Mouse (Mus musculus) urinary bladder, adult 18-20 months (tissue): ENCODE results near the gene Adamtsl3.

Experiments used
- DNase-seq, 2 experiments: peaks; one replicate each; pipeline ENCODE4 v3.0.0; 2022; ENCODE audit warnings: low spot score in 2 of 2, mixed read lengths in 2 of 2

Gene Adamtsl3

DNA sequence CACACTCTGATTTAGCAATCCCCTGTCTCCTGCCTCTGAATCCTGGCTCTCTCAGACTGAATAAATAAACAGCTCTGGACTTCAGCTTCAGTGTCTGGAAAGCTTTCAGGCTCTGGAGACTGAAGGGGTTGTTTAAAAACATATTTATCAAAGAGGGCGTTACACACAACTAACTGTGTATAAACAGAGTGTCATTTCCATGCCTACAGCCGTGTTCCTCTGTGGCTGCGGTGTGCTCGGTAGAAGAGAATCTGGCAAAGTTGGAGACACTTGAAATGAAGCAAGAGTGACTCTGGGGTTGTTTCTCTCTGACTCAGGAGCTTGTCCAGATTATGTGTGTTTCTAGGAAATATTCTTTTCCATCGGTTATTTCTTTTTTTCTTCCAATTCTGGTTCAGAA lies 167.0 kb downstream of the Adamtsl3 start:
- DNase-seq, result peak in 1 of 2 experiments; percentile 13

- DNase-seq, result peak; percentile 9 to 18
These were observed 168.6 kb downstream of the Adamtsl3 start for GRCm38 (mm10) chr7:82504101-82504500.

GRCm38 (mm10) chr7:82530583-82530982 lies 195.1 kb downstream of the Adamtsl3 start:
- DNase-seq, result no peak

GRCm38 (mm10) chr7:82531376-82531775 lies 195.9 kb downstream of the Adamtsl3 start:
- no peak for DNase-seq

DNA sequence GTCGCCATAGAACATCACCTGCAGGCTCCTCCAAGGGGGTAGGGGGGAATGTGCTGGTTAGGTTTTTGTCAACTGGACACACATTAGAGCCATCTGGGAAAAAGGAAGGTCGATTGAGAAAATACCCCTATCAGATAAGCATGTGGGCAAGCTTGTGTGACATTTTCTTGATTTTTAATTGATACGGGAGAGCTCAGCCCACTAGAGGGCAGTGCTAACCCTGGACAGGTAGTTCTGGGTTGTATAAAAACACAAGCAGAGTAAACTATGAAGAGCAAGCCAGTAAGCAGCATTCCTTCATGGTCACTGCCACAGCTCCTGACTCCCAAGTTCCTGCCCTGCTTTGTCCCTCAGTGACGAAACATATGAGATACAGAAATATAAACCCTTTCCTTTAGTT lies 197.7 kb downstream of the Adamtsl3 start:
- DNase-seq, result no peak

DNA sequence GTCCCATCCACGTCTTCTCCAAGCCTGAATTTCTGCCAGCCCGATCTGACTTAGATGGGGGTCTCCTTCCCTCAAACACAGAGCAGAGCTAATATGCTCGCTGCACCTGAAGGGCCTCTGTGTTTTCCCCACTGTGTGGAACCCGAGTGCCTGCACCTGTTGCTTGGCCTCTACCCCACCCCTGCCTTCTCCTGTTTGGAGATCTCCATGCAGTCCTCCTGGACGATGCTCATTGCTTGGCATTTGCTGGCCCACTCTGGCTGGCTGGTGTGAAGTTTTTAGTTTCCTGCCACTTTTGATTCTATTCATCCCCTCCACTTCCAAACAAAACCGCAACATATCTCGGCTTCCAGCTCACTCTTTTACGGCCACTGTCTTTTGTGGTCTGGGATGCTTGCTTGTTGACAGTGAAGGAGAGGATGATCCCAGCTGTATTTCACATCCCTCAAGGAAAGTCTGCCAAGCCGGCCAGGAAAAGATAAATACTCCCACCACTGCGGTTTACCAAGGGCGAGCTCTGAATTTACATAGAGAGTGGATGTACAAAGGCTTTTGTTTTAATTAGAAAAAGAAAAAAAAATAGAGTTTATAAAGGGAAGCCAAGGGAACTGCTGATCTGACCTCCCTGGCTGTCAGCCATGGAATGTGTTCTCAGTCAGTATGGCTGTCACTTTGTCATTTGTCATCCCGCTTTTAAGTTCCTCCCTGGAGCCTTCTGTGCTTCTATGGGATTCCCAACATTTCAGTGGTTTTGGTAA lies 198.4 kb downstream of the Adamtsl3 start:
- DNase-seq, result no peak

GRCm38 (mm10) chr7:82544390-82544919 lies 209.0 kb downstream of the Adamtsl3 start:
- no peak for DNase-seq

DNA sequence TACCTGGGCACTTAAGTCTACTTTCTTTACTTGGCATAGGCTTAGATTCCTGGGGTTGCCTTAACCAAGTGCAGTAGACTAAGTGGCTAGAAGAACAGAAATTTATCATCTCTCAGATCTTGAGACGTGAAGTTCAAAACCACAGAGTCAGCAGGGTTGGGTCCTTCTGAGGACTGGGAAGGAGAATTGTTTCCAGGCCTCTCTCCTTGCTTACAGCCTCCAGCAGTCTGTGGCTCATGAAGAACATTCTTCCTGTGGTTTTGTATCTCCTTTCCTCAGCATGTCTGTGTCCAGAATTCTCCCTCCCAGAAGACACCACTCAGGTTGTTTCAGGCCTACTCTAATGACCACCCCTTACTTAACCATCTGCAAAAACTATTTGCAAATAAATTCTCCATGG lies 216.5 kb downstream of the Adamtsl3 start:
- DNase-seq, result no peak

GRCm38 (mm10) chr7:82555803-82556202 lies 220.3 kb downstream of the Adamtsl3 start:
- no peak for DNase-seq

DNA sequence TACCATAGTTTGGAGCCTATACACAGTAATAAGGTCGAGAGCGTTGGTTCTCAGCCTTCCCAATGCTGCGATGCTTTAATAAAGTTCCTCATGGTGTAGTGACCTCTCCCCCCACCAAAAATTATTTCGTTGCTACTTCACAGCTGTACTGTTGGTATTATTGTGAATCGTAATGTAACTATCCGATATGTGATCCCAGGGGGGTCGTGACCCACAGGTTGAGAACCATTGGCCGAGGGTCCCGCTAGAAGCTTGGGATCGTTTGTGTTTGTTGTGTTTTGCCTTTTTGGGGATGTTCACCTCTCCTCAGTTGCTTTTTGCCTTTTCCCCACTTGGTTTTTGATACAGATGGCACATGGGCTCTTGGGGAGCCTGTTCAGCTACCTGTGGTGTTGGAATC lies 220.9 kb downstream of the Adamtsl3 start:
- no peak for DNase-seq

DNA sequence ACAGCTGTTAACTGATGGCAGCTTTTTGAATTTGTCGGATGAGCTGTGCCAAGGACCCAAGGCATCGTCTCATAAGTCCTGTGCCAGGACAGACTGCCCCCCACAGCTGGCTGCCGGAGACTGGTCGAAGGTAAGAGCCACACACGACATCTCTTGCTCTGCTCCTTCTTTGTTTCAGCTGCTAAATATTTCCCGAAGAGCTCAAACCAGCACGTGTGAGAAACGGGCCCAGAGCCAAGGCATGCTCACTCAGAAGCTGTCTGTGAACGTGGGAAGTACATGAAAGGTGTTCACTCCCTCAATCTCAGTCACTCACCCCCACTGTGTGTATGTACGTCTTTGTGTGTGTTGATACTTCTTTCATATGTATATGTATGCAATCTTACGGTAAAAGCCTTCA lies 221.6 kb downstream of the Adamtsl3 start:
- DNase-seq, result no peak

- no peak for DNase-seq
These were observed 231.2 kb downstream of the Adamtsl3 start for GRCm38 (mm10) chr7:82566688-82567087.

GRCm38 (mm10) chr7:82567811-82568210 lies 232.3 kb downstream of the Adamtsl3 start:
- no peak for DNase-seq

- no peak for DNase-seq
These were observed 237.5 kb downstream of the Adamtsl3 start for GRCm38 (mm10) chr7:82572981-82573380.

GRCm38 (mm10) chr7:82580007-82580406 lies 244.5 kb downstream of the Adamtsl3 start:
- no peak for DNase-seq

DNA sequence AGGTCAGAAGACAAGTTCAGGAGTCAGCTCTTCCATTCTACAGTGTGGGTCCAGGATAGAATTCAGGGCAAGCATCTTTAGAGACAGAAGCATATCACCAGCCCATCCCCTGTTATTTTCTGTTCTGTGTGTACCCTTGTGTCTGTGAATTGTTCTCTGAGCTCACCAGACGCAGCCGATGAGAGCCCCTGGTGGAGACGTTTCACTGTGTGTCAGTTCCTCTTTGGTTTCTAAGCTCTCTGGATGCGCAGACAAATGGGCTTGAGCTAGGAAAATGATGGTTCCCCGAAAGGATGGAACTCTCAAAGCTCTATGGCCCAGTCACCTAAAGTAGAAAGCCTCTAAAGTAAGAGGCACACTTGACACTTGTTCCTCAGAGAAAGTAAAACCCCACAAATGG lies 246.3 kb downstream of the Adamtsl3 start:
- no peak for DNase-seq

GRCm38 (mm10) chr7:82582534-82582933 lies 247.0 kb downstream of the Adamtsl3 start:
- no peak for DNase-seq

DNA sequence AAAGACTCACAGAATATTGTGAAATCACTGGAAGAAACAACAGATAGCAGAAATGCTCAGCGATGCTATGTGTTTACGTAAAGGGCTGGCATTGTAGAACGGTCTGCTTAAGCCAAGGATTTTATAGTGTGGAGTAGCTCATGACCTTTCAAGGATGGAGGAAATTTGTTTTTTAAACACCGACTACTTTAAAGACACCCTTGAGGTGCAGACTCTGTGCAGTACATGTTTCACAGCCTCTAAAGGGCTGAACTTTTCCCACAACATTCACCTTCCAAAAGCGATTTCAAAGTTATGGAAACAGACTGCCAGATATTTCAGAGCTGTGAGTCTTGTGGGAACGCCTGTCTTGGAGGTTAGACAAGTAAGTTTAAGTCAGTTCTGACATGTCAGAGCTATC lies 255.4 kb downstream of the Adamtsl3 start:
- DNase-seq, result no peak

DNA sequence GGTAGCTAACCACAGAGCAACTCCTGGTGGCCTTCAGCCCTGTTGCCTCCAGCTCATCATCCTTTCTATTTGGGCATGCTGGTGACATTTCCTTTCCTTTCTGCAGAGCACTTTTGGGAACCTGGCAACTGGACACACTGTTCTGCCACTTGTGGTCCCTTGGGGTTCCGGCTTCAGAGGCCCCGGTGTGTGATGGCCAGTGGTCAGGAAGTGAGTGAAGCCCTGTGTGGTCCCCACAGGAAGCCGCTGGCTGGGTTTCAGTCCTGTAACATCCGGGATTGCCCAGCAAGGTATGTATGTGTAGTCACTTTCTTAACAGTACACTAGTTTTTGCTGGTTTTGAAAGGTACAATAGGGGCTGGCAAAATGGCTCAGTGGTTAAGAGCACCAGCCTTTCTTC lies 266.5 kb downstream of the Adamtsl3 start:
- no peak for DNase-seq

DNA sequence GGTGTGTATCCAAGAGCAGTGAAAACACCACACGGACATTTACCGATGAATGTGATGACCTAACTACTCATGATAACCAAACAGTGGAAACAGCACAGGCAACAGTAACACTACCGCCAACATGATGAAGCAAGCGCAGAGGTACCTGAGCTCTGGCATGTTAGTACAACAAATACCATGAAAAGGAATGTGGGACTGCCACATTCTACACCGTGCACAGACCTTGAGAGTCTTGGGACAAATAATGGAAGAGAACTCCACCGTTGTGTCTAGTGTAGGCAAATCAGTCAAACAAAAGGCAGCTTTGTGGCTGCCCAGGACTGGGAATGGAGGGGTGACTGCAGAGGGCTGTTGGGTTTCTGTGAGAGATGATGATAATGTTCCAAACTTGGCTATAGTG lies 269.9 kb downstream of the Adamtsl3 start:
- DNase-seq, result peak in 1 of 2 experiments; percentile 5

GRCm38 (mm10) chr7:82609629-82610028 lies 274.1 kb downstream of the Adamtsl3 start:
- no peak for DNase-seq

DNA sequence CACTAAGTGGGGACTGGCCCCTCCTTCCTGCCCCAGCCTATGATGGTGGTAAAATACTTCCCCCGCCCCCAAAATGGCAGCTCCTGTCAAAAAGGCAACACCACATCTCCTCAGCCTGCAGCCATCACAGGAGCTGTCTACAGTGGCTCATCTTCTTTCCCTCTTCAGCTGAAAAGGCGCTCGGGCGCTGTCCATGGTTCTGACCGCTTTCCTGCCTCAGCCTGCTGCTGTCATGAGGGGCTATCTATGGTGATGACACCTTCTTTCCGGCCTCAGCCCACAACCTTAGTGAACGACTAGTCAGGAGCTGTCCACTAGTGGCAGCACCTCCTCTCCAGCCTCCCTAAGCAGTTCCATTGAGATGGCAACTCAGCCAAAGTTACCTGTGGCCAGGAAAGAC lies 289.8 kb downstream of the Adamtsl3 start:
- no peak for DNase-seq

- DNase-seq, result no peak
These were observed 311.7 kb downstream of the Adamtsl3 start for GRCm38 (mm10) chr7:82647183-82647582.

DNA sequence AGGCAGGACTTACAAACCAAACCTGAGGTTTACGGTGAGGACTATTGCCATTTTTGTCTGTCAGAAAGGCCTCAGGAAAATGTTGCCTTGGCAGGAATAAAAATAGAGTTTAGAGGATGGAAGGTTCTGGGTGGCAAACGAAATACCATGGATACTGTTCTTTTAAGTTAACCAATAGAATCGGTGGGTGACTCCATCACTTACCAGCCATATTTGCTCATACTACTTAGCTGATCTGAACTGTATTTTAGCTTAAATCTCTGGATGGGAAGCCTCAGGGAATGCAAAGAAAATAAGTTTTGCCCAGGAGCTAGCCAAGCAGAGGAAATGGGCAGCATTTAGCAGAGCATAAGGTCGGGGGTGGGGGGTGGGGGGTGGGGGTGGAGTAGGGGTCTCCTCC lies 312.4 kb downstream of the Adamtsl3 start:
- DNase-seq, result no peak
